Mouse (Mus musculus) ES-E14 (cell line): ENCODE data around the gene Dlx3.

Source experiments
- HCFC1 ChIP-seq: IDR thresholded peaks from 2 replicates; pipeline ENCODE4 v1.6.1; 2012; ENCODE audit warnings: low read length, inconsistent platforms, borderline replicate concordance; ENCODE audit not compliant: insufficient read depth
- MAFK ChIP-seq: IDR thresholded peaks from 2 replicates; pipeline ENCODE4 v1.6.1; 2014; ENCODE audit warnings: mild to moderate bottlenecking, low read depth, low read length, inconsistent platforms; ENCODE audit not compliant: insufficient read depth
- ZNF384 ChIP-seq: IDR thresholded peaks from 2 replicates; pipeline ENCODE4 v1.6.1; 2012; ENCODE audit warnings: low read depth, low read length, inconsistent platforms

GRCm38 (mm10) chr11:95074694-95075093 lies 45.2 kb upstream of the Dlx3 start:
- TF ChIP-seq HCFC1, result no peak
- no peak for TF ChIP-seq ZNF384
- TF ChIP-seq MAFK, result no peak
